Mouse (Mus musculus): ENCODE data around the gene Met. TPM values are rescaled to one million over a fixed set of nuclear protein-coding genes. Genes with fewer than 3 reads are reported as not detected.

Gene Met
- polyA plus RNA-seq, 1 experiment from 2014 or later = 8.2 TPM

DNA sequence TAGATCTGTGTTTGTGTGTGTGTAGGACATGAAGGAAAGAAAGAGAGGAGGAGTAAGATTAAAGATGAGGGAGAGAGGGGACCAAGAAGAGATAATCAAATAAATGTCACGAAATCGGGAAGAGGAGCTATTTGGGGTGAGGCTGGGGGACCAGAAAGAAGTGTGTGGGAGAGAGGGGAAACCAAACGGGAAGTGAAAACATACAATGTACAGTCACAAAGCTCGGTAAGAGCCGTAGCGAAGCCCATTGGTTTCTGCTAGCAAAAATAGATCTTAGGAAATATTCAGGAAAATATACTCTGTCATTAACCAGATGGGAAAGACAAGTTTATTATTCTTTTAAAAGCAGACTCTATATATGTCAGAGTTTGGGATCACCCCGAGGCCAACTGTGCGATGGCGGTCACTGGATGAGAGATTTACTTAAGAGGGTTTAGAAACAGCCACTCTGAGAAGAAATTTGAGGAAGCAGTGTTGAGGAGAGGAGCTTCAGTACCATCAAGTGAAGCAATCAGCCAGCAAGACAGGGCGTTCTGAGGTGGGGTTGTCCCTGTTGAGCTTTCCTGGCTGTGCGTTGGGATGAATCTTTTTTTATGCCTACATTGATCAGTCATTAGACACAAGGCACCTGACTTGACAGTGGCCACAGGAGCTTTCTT is 147.9 kb downstream of the Met start:
- ATAC-seq (peak; percentile 19; the same call in 1 of the 2 replicates), DNase-seq (no peak)
- H3K9ac ChIP-seq (replicated peaks) = no peak overlapping the region
- no peak for TF ChIP-seq EP300 (IDR thresholded peaks at IDR 0.05; ENCODE audit: low read depth)
- TF ChIP-seq CTCF (IDR thresholded peaks at IDR 0.05; ENCODE audit: low read depth) = no peak
- H3K4me1 ChIP-seq (ENCODE audit: insufficient read depth) = 0 out of 2 replicates have a peak, but pooled peaks cover 2% of the 10 kb centered on the region
- H3K27ac ChIP-seq (ENCODE audit: low read depth) = no peak overlapping the region
- H3K4me3 ChIP-seq (ENCODE audit: low read depth, low read length) = no peak overlapping the region
- H3K27me3 ChIP-seq (ENCODE audit: insufficient read depth, low read length) = no peaks in the 10 kb centered on the region
- WGBS (ENCODE audit: insufficient replicate concordance) = 51% methylated on average over 11 of the region's 11 CpGs
- H3K9me3 ChIP-seq (ENCODE audit: low read length) = no peaks in the 10 kb centered on the region
- no peaks in the 10 kb centered on the region for H3K36me3 ChIP-seq (replicated peaks; ENCODE audit: insufficient read depth, low read length)
- peak overlapping the region; percentile 26 for H3K4me2 ChIP-seq (ENCODE audit: low read depth, low read length)

DNA sequence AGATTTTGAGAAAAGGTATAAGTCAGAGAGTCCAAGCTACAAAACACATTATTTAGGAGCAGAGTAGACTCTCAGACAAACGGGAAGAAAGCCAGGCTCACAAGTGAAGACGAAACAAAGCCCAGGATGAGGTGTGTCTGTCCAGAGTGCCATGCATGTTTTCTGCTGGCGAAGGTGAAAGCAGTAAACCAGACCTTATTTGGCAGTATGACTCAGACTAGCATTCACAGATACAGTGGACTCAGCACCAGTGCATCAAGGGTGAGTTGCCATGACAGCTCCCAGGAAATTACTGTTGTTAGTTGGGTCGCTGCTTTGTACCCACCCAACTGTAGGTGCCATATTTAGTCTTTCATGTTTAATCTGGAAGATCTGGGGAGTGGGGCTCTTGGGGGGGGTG is 149.1 kb downstream of the Met start:
- Histone ChIP-seq H3K4me2 (ENCODE audit: low read depth, low read length) (no peak overlapping the region), H3K9ac (replicated peaks) (no peak overlapping the region), H3K27ac (ENCODE audit: low read depth) (no peak overlapping the region), H3K9me3 (ENCODE audit: low read length) (no peaks in the 10 kb centered on the region), H3K27me3 (ENCODE audit: insufficient read depth, low read length) (no peaks in the 10 kb centered on the region), H3K4me1 (ENCODE audit: insufficient read depth) (0 out of 2 replicates have a peak, but pooled peaks cover 2% of the 10 kb centered on the region), H3K36me3 (replicated peaks; ENCODE audit: insufficient read depth, low read length) (no peaks in the 10 kb centered on the region), H3K4me3 (ENCODE audit: low read depth, low read length) (no peak overlapping the region)
- TF ChIP-seq EP300 (IDR thresholded peaks at IDR 0.05; ENCODE audit: low read depth) (no peak), CTCF (IDR thresholded peaks at IDR 0.05; ENCODE audit: low read depth) (no peak)
- DNase-seq = no peak
- WGBS (ENCODE audit: insufficient replicate concordance) = 73% methylated on average over 4 of the region's 4 CpGs
- ATAC-seq = no peak

DNA sequence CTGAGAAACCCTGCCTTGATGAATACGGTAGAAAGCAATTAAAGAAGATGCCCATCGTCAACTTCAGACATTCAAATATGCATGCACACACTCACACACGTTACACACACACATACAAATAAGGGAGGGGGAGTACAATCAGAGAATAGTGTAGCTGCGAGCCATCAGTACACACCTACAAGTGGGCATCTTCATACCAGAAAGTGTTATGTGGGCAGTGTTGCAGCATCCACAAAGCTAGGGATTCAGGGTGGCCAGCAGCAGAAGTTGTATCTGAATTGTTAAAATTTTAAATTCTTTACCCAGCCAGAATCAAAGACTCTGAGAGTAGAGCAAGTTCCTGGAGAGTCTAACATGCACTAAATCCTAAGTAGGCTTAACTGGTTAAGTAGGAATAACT is 157.2 kb downstream of the Met start:
- no peak for ATAC-seq
- WGBS (ENCODE audit: insufficient replicate concordance) = 73% methylated on average over 4 of the region's 4 CpGs

DNA sequence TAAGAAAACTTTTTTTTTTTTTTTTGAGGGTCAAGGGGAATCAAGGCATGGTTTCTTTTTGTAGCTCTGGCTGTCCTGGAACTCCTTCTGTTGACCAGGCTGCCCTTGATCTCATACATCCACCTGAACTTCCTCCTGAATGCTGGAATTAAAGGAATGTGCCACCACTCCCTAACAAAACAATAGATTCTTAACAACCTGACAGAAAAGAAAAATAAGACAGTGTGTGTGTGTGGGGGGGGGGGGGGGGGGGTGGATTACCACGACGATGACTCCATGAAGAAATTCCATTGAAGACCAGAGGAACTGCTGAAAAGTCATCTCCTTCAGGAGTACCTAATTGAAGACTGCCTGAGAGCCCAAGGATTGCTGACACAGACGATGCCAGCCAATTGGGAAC is 157.8 kb downstream of the Met start:
- Histone ChIP-seq H3K4me2 (ENCODE audit: low read depth, low read length) (no peak overlapping the region), H3K27ac (ENCODE audit: low read depth) (no peak overlapping the region), H3K36me3 (replicated peaks; ENCODE audit: insufficient read depth, low read length) (no peaks in the 10 kb centered on the region), H3K4me1 (ENCODE audit: insufficient read depth) (no peaks in the 10 kb centered on the region), H3K9me3 (ENCODE audit: low read length) (no peaks in the 10 kb centered on the region), H3K4me3 (ENCODE audit: low read depth, low read length) (no peak overlapping the region), H3K9ac (replicated peaks) (no peak overlapping the region), H3K27me3 (ENCODE audit: insufficient read depth, low read length) (no peaks in the 10 kb centered on the region)
- WGBS (ENCODE audit: insufficient replicate concordance) = 54% methylated on average over 3 of the region's 3 CpGs
- no peak for DNase-seq
- no peak for ATAC-seq
- TF ChIP-seq CTCF (IDR thresholded peaks at IDR 0.05; ENCODE audit: low read depth) (no peak), EP300 (IDR thresholded peaks at IDR 0.05; ENCODE audit: low read depth) (no peak)

More for the DNA sequence above, 157.2 kb downstream of the Met start:
- DNase-seq = no peak
- Histone ChIP-seq H3K27me3 (ENCODE audit: insufficient read depth, low read length) (no peaks in the 10 kb centered on the region), H3K36me3 (replicated peaks; ENCODE audit: insufficient read depth, low read length) (no peaks in the 10 kb centered on the region), H3K4me3 (ENCODE audit: low read depth, low read length) (no peak overlapping the region), H3K9me3 (ENCODE audit: low read length) (no peaks in the 10 kb centered on the region), H3K27ac (ENCODE audit: low read depth) (no peak overlapping the region), H3K4me1 (ENCODE audit: insufficient read depth) (no peaks in the 10 kb centered on the region), H3K9ac (replicated peaks) (no peak overlapping the region), H3K4me2 (ENCODE audit: low read depth, low read length) (no peak overlapping the region)
- TF ChIP-seq EP300 (IDR thresholded peaks at IDR 0.05; ENCODE audit: low read depth) = no peak
- no peak for TF ChIP-seq CTCF (IDR thresholded peaks at IDR 0.05; ENCODE audit: low read depth)

Other genes starting within 250 kb of the Met start
- 4.5 and 4.7 TPM in 2 replicates for gene Cav2, start 182.6 kb upstream of the Met start, polyA plus RNA-seq (2015; fragmentation: Nextera tagmentation; extraction: Ambion mirVana)
- gene Cav1, start 157.5 kb upstream of the Met start, polyA plus RNA-seq (2015; fragmentation: Nextera tagmentation; extraction: Ambion mirVana) = 6.9 and 7.3 TPM in 2 replicates
- gene Capza2, start 172.4 kb downstream of the Met start, polyA plus RNA-seq (2015; fragmentation: Nextera tagmentation; extraction: Ambion mirVana) = 104 and 107 TPM in 2 replicates
- gene St7, start 229.1 kb downstream of the Met start, polyA plus RNA-seq (2015; fragmentation: Nextera tagmentation; extraction: Ambion mirVana) = 11.0 and 11.9 TPM in 2 replicates